Mouse (Mus musculus): Measurements from ENCODE around the gene Mcoln3. TPM values are rescaled to one million over a fixed set of nuclear protein-coding genes. Genes with fewer than 3 reads are reported as not detected.

Gene Mcoln3
- polyA plus RNA-seq, 1 experiment from 2014 or later = 4.8 TPM

GRCm38 (mm10) chr3:146122125-146122420, 4.8 kb downstream of the Mcoln3 start:
- ATAC-seq (replicated peaks; ENCODE audit: low FRiP score) = no peak

DNA sequence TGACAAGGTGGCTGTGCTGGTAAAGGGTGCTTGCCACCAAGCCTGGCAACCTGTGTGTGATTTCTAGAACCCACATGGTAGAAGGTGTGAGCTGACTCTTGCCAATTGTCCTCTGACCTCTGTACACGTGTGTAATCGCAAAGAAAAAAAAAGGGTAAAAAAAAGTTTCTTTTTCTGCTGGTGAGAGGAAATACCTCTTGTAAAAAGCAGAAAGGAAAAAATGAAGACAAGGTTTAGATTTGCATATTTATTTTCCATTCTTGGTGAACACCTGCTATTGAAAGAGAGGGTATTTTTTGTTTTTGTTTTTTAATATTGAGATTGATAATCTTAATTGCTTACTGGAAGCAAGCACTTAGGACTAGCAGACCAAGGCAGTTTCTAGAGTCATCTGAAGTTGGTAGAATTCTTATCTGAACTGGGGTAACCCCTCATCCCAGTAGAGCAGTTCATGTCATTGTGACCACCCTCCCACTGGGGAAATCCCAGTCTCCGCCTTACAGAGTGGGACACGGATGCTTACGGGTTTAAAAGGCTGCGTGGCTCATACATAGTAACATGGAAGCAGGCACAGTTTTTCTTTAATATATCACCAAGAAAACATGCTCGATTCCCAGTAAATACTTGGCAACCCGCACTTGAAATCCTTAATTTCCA, 5.7 kb downstream of the Mcoln3 start:
- WGBS = 87% methylated on average over 8 of the region's 8 CpGs
- no peak overlapping the region for H3K4me2 ChIP-seq (ENCODE audit: low read depth, low read length, severe bottlenecking)
- H3K4me1 ChIP-seq (replicated peaks; ENCODE audit: control insufficient read depth, insufficient read depth, low read length) = peaks cover 4% of the 10 kb centered on the region; the same call in 1 of the 2 replicates
- H3K9me3 ChIP-seq (ENCODE audit: control insufficient read depth, low read length) = no peaks in the 10 kb centered on the region
- no peak overlapping the region for H3K4me3 ChIP-seq (ENCODE audit: low read depth, low read length)
- H3K36me3 ChIP-seq (ENCODE audit: control insufficient read depth, insufficient read depth, low read length) = no peaks in the 10 kb centered on the region
- peaks cover 4% of the 10 kb centered on the region; the same call in 1 of the 2 replicates for H3K27me3 ChIP-seq (ENCODE audit: control insufficient read depth, insufficient read depth, low read length)
- DNase-seq (ENCODE audit: low spot score) (no peak), ATAC-seq (replicated peaks; ENCODE audit: low FRiP score) (no peak)
- H3K27ac ChIP-seq (ENCODE audit: low read depth, low read length) = no peak overlapping the region
- no peak overlapping the region for H3K9ac ChIP-seq (ENCODE audit: low read length)

More at GRCm38 (mm10) chr3:146122125-146122420, 4.8 kb downstream of the Mcoln3 start:
- WGBS = 34% methylated on average over 3 of the region's 3 CpGs
- no peak overlapping the region for H3K27ac ChIP-seq (ENCODE audit: low read depth, low read length)
- H3K9ac ChIP-seq (ENCODE audit: low read length) = peak overlapping the region; percentile 55; the same call in 1 of the 2 replicates
- no peaks in the 10 kb centered on the region for H3K9me3 ChIP-seq (ENCODE audit: control insufficient read depth, low read length)
- H3K4me2 ChIP-seq (ENCODE audit: low read depth, low read length, severe bottlenecking) = peak overlapping the region; percentile 54; the same call in 1 of the 2 replicates
- H3K4me1 ChIP-seq (replicated peaks; ENCODE audit: control insufficient read depth, insufficient read depth, low read length) = peaks cover 6% of the 10 kb centered on the region; the same call in 1 of the 2 replicates
- peaks cover 11% of the 10 kb centered on the region for H3K27me3 ChIP-seq (ENCODE audit: control insufficient read depth, insufficient read depth, low read length)
- H3K36me3 ChIP-seq (ENCODE audit: control insufficient read depth, insufficient read depth, low read length) = no peaks in the 10 kb centered on the region
- H3K4me3 ChIP-seq (ENCODE audit: low read depth, low read length) = peak overlapping the region; percentile 19; the same call in 1 of the 2 replicates
- no peak for DNase-seq (ENCODE audit: low spot score)

DNA sequence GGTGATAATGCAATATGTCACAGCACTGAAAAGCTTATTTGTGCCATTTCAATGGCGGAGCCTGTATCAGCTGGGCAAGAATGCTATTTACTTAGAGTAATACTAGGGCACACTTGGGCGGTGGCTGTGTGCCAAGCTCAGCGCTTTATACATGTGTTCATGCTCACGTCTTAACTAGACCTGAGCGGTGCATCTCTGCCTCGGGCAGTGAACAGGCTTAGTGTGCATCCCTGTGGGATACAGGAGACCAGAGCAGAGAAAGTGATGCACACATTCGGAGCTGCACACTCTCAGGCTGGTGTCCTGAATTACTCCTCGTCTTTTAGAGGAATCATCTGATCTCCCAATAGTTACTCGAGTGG, 6.2 kb downstream of the Mcoln3 start:
- H3K9me3 ChIP-seq (ENCODE audit: control insufficient read depth, low read length) = no peaks in the 10 kb centered on the region
- H3K27me3 ChIP-seq (ENCODE audit: control insufficient read depth, insufficient read depth, low read length) = peaks cover 2% of the 10 kb centered on the region; the same call in 1 of the 2 replicates
- H3K4me3 ChIP-seq (ENCODE audit: low read depth, low read length) = no peak overlapping the region
- no peak overlapping the region for H3K27ac ChIP-seq (ENCODE audit: low read depth, low read length)
- ATAC-seq (replicated peaks; ENCODE audit: low FRiP score) (no peak; the same call in 1 of the 2 replicates), DNase-seq (ENCODE audit: low spot score) (no peak)
- no peak overlapping the region for H3K4me2 ChIP-seq (ENCODE audit: low read depth, low read length, severe bottlenecking)
- WGBS = 81% methylated on average over 9 of the region's 9 CpGs
- H3K9ac ChIP-seq (ENCODE audit: low read length) = no peak overlapping the region
- H3K4me1 ChIP-seq (replicated peaks; ENCODE audit: control insufficient read depth, insufficient read depth, low read length) = peaks cover 4% of the 10 kb centered on the region; the same call in 1 of the 2 replicates
- H3K36me3 ChIP-seq (ENCODE audit: control insufficient read depth, insufficient read depth, low read length) = no peaks in the 10 kb centered on the region

DNA sequence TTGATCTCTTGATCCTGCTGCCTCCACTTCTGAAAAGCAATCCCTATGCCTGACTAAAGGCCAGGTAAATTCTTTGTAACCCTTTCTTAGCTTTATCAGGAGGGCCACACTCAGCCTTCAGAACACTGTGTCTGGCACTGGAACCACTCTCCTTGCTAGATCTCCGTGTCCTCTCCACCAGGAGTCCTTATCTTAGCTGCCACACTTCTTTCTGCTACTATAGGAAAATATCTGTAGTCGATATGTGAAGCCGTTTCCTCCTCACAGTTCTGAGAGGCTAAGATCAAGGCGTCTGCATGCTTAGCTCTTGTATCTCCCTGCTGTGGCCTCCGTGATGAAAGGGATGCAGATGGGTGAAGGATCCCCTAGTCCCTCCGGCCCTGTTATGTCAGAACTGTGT, 10.0 kb downstream of the Mcoln3 start:
- no peaks in the 10 kb centered on the region for H3K36me3 ChIP-seq (ENCODE audit: control insufficient read depth, insufficient read depth, low read length)
- H3K27ac ChIP-seq (ENCODE audit: low read depth, low read length) = no peak overlapping the region
- ATAC-seq (replicated peaks; ENCODE audit: low FRiP score) (no peak), DNase-seq (ENCODE audit: low spot score) (no peak)
- H3K4me3 ChIP-seq (ENCODE audit: low read depth, low read length) = no peak overlapping the region
- 79% methylated on average over 6 of the region's 6 CpGs for WGBS
- H3K9ac ChIP-seq (ENCODE audit: low read length) = no peak overlapping the region
- H3K4me2 ChIP-seq (ENCODE audit: low read depth, low read length, severe bottlenecking) = no peak overlapping the region
- H3K4me1 ChIP-seq (replicated peaks; ENCODE audit: control insufficient read depth, insufficient read depth, low read length) = no peaks in the 10 kb centered on the region
- H3K27me3 ChIP-seq (ENCODE audit: control insufficient read depth, insufficient read depth, low read length) = no peaks in the 10 kb centered on the region
- H3K9me3 ChIP-seq (ENCODE audit: control insufficient read depth, low read length) = no peaks in the 10 kb centered on the region

DNA sequence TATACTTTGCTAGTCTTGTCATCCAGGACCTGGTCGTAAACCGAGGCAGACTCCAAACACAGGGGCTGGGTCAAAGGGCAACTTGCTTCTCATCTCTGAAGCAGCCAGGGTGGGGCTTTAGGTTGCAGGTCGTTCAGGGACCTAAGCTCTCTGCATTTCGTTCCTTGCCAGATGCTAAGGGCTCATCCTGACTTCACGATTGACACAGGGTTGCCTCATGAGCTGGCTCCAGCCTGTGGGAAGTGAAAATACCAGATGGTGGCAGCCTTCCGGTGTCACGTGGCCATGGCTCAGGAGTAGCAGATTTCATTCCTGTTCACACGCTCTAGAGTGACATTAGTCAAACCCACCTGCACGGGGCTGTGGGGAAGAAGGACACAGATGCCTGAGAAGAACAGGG, 17.6 kb downstream of the Mcoln3 start:
- ATAC-seq (replicated peaks; ENCODE audit: low FRiP score) = no peak
- no peaks in the 10 kb centered on the region for H3K9me3 ChIP-seq (ENCODE audit: control insufficient read depth, low read length)
- H3K9ac ChIP-seq (ENCODE audit: low read length) = no peak overlapping the region
- WGBS = 89% methylated on average over 9 of the region's 9 CpGs
- H3K27ac ChIP-seq (ENCODE audit: low read depth, low read length) = no peak overlapping the region
- no peak overlapping the region for H3K4me2 ChIP-seq (ENCODE audit: low read depth, low read length, severe bottlenecking)
- H3K27me3 ChIP-seq (ENCODE audit: control insufficient read depth, insufficient read depth, low read length) = no peaks in the 10 kb centered on the region
- no peaks in the 10 kb centered on the region for H3K4me1 ChIP-seq (replicated peaks; ENCODE audit: control insufficient read depth, insufficient read depth, low read length)
- no peaks in the 10 kb centered on the region for H3K36me3 ChIP-seq (ENCODE audit: control insufficient read depth, insufficient read depth, low read length)
- no peak overlapping the region for H3K4me3 ChIP-seq (ENCODE audit: low read depth, low read length)
- no peak for DNase-seq (ENCODE audit: low spot score)

- H3K9ac ChIP-seq (ENCODE audit: low read length) = no peak overlapping the region
- no peak overlapping the region for H3K4me3 ChIP-seq (ENCODE audit: low read depth, low read length)
- no peaks in the 10 kb centered on the region for H3K4me1 ChIP-seq (replicated peaks; ENCODE audit: control insufficient read depth, insufficient read depth, low read length)
- H3K27me3 ChIP-seq (ENCODE audit: control insufficient read depth, insufficient read depth, low read length) = no peaks in the 10 kb centered on the region
- 86% methylated on average over 2 of the region's 2 CpGs for WGBS
- DNase-seq (ENCODE audit: low spot score) = no peak
- no peak overlapping the region for H3K4me2 ChIP-seq (ENCODE audit: low read depth, low read length, severe bottlenecking)
- no peaks in the 10 kb centered on the region for H3K36me3 ChIP-seq (ENCODE audit: control insufficient read depth, insufficient read depth, low read length)
- no peaks in the 10 kb centered on the region for H3K9me3 ChIP-seq (ENCODE audit: control insufficient read depth, low read length)
- ATAC-seq (replicated peaks; ENCODE audit: low FRiP score) = no peak
- no peak overlapping the region for H3K27ac ChIP-seq (ENCODE audit: low read depth, low read length)
Observed at GRCm38 (mm10) chr3:146135417-146135816, 18.2 kb downstream of the Mcoln3 start.

- no peak for DNase-seq (ENCODE audit: low spot score)
- no peak overlapping the region for H3K4me3 ChIP-seq (ENCODE audit: low read depth, low read length)
- no peak overlapping the region for H3K4me2 ChIP-seq (ENCODE audit: low read depth, low read length, severe bottlenecking)
- no peaks in the 10 kb centered on the region for H3K4me1 ChIP-seq (replicated peaks; ENCODE audit: control insufficient read depth, insufficient read depth, low read length)
- no peaks in the 10 kb centered on the region for H3K27me3 ChIP-seq (ENCODE audit: control insufficient read depth, insufficient read depth, low read length)
- H3K9ac ChIP-seq (ENCODE audit: low read length) = no peak overlapping the region
- no peak overlapping the region for H3K27ac ChIP-seq (ENCODE audit: low read depth, low read length)
- no peaks in the 10 kb centered on the region for H3K9me3 ChIP-seq (ENCODE audit: control insufficient read depth, low read length)
- no peak for ATAC-seq (replicated peaks; ENCODE audit: low FRiP score)
- WGBS = 41% methylated on average over 10 of the region's 10 CpGs
- no peaks in the 10 kb centered on the region for H3K36me3 ChIP-seq (ENCODE audit: control insufficient read depth, insufficient read depth, low read length)
Observed at GRCm38 (mm10) chr3:146136422-146136821, 19.2 kb downstream of the Mcoln3 start.

DNA sequence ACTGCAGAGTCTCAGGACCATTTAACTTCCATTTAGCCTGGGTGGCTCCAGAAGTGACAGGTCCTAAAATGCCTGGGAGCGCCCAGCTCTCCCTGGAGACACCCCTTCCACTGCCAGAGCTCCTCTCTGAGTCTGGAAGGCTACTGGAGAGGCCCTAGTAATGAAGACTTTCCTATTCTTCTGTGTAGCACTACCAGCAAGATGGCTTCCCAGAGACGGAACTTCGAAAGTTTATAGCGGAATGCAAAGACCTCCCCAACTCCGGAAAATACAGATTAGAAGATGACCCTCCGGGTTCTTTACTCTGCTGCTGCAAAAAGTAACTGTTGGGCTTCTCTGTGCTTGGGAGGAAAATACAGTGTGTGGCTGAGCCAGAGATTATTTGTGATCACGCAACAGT, 23.0 kb downstream of the Mcoln3 start:
- DNase-seq (ENCODE audit: low spot score) (no peak), ATAC-seq (replicated peaks; ENCODE audit: low FRiP score) (no peak)
- no peaks in the 10 kb centered on the region; the same call in 1 of the 2 replicates for H3K9me3 ChIP-seq (ENCODE audit: control insufficient read depth, low read length)
- H3K4me2 ChIP-seq (ENCODE audit: low read depth, low read length, severe bottlenecking) = no peak overlapping the region
- H3K9ac ChIP-seq (ENCODE audit: low read length) = no peak overlapping the region
- no peaks in the 10 kb centered on the region for H3K4me1 ChIP-seq (replicated peaks; ENCODE audit: control insufficient read depth, insufficient read depth, low read length)
- no peaks in the 10 kb centered on the region for H3K27me3 ChIP-seq (ENCODE audit: control insufficient read depth, insufficient read depth, low read length)
- no peak overlapping the region for H3K27ac ChIP-seq (ENCODE audit: low read depth, low read length)
- H3K4me3 ChIP-seq (ENCODE audit: low read depth, low read length) = no peak overlapping the region
- WGBS = 93% methylated on average over 7 of the region's 7 CpGs
- no peaks in the 10 kb centered on the region for H3K36me3 ChIP-seq (ENCODE audit: control insufficient read depth, insufficient read depth, low read length)

- Histone ChIP-seq H3K4me2 (ENCODE audit: low read depth, low read length, severe bottlenecking) (no peak overlapping the region), H3K9ac (ENCODE audit: low read length) (no peak overlapping the region), H3K27ac (ENCODE audit: low read depth, low read length) (no peak overlapping the region), H3K27me3 (ENCODE audit: control insufficient read depth, insufficient read depth, low read length) (no peaks in the 10 kb centered on the region), H3K9me3 (ENCODE audit: control insufficient read depth, low read length) (no peaks in the 10 kb centered on the region; the same call in 1 of the 2 replicates), H3K4me3 (ENCODE audit: low read depth, low read length) (no peak overlapping the region), H3K4me1 (replicated peaks; ENCODE audit: control insufficient read depth, insufficient read depth, low read length) (no peaks in the 10 kb centered on the region), H3K36me3 (ENCODE audit: control insufficient read depth, insufficient read depth, low read length) (no peaks in the 10 kb centered on the region)
- no peak for ATAC-seq (replicated peaks; ENCODE audit: low FRiP score)
- 88% methylated on average over 7 of the region's 7 CpGs for WGBS
- DNase-seq (ENCODE audit: low spot score) = no peak
Observed at GRCm38 (mm10) chr3:146142523-146142922, 25.3 kb downstream of the Mcoln3 start.
